Mouse (Mus musculus): ENCODE results near the gene Brinp1.

Gene Brinp1

DNA sequence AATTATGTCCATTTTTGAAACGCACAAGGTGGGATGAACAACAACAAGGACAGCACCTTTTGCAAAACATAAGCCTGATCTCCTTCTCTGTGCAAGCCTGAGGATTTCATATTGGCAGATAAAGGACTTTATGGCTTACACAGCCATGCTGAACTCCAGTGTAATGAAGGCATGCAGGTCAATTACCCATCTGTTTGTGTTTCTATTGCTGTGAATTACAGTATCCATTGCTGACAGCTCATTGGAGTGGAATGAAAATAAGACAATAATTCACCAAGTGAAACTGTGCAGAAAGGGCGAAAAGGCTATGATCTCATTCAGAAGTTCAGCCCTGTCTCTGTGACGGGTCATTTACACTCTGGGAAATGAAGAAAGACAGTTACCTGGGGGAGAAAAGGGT is 147.7 kb downstream of the Brinp1 start:
- DNase-seq, result no peak

DNA sequence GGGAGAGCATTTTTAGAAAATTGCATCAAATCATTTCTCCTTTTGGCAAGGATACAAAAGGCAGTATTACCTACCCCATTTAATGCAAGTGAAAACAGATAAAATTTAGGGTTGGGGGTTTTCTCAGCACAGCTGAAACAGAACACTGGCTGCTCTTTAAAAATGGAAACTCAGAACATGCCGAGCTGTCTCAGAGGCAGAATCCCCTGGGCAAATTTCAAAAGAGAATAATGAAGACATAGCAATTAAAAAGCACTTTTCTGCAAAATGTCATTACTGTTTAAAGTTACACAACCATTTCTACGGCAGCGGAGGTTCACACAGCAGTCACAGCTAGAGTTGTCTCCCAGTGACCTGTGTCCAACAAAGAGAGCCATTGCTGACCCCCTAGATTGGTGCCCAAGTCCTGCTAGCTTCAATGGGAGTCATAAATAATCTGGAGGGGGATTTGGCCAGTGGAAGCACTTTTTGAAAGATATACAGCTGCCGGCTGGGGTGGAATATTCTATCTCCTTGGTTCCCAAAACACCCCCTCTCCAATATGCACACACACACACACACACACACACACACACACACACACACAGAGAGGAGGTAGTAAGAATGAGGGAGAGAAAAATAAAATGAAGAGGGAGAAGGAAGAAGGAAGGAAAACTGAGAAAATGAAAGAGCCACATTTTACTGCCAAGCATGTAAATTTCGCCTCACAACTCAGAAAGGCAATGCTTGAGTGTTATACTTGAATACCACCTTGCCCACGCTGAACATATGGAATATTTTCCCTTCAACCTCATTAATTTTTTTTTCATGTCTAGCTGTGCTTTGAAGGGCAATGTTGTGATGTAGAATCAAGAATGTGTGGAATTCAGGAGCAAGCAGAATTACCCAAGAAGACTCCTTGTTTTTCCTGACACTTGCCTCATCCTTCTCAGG is 152.0 kb downstream of the Brinp1 start:
- no peak for DNase-seq

DNA sequence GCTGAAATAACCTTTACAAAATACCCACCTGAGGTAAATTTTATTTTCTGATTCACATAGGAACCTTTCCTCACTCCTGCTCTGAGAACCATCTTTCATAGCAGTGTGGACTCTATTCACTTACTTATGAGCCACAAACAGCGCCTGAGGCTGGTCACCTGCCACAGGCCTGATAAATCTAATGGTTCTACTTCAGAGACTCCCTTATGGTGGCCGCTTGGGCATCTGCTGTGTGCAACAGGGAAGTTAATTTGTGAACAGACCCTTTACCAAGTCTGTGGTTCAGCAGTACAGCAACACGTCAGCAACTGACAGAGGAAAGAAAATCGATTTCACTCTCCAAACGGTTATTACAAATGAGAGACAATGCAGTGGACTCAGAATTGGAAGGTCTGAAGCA is 164.2 kb downstream of the Brinp1 start:
- DNase-seq, result no peak

- DNase-seq, result no peak
These were observed 165.7 kb downstream of the Brinp1 start for GRCm38 (mm10) chr4:68788477-68788999.

DNA sequence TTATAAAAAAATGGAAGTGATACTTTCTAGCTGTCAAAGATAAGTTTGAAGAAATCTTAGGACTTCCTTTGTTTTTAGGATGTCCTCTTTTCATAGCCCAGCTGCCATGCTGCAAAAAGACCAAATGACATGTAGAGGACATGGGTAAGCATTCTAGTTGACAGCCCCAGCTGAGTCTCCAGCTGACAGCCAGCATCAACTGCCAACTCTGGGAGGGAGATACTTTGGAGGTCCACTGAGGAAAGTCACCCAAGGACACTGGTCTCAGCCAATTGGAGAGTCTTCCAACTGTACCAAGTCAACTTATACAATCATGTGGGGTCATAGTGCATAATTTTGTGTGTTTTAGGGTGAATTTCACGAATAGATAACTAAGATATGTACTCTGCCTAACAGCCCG is 166.6 kb downstream of the Brinp1 start:
- no peak for DNase-seq

GRCm38 (mm10) chr4:68768256-68768655 is 185.9 kb downstream of the Brinp1 start:
- no peak for DNase-seq

DNA sequence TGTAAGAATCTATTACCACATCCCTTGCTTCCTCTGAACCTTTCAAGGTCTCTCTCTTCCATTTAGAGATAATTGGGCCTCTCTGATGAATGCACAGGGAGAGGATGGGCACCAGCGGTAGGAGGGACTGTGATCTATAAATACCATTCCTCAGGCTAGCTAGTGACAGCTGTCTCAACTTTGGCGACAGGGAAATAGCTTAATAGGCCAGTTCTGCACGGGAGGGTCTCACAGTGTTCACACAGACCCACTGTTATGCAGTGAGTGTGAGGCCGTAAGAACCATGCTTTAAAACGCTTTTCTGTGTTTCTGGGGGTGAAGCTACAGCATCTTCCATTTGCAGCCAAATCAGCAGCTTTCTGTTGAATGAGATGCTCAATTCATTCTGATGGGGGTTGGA is 186.8 kb downstream of the Brinp1 start:
- DNase-seq, result no peak

DNA sequence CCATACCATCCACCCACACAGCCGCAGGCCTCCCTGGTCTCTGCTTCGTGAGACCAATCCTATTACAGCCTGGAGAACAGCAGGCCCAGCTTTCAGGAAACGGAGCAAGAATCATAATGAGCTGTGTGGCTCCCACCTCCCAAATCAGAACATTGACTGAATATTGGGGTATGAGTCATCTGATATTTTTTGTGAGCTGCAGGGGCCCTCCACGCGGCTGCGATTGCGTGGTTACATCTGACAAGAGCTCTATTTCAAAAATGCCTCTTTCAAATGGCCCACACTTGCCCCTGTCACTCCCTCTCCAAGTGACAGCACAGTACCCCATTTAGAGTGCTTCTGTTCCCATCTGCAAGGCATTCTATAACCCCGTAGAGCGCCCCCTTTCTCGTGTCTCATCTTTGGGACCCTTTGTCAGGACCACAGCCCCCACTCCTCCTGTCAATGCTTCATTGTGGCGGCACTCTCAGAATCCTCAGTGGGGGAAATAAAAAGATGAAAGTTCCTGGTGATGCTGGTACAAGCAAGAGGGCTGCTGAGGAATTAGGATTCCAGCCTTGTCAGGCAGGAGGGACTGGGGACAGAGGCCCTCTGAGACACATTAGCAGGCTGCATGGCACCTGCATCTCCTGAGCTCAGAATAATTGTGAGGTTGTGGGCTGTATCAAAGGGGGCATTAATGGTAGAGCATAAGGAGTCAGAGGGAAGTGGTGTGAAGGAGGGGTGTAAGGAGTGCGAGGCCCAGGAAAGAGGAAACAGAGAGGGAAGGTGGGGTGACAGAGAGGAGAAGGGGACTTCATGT is 188.2 kb downstream of the Brinp1 start:
- DNase-seq, result no peak

DNA sequence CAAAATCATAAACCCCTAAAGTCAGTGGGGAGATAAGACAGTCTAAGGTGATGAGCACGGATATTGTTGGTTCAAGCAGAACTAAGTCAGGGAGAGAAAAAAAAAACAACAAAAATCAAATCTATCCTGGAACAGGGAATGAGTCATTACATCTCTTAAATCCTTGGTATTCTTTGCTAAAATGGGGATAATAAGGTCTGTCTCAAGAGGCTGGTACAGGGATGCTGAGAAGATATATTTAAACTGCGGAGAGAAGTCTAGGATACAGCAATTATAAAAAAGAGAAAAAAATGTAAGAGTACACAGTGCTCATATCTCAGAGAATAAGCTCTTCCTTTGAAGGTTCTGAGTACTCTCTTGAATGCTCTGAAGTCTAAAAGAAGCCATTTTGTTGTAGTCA is 189.3 kb downstream of the Brinp1 start:
- no peak for DNase-seq

DNA sequence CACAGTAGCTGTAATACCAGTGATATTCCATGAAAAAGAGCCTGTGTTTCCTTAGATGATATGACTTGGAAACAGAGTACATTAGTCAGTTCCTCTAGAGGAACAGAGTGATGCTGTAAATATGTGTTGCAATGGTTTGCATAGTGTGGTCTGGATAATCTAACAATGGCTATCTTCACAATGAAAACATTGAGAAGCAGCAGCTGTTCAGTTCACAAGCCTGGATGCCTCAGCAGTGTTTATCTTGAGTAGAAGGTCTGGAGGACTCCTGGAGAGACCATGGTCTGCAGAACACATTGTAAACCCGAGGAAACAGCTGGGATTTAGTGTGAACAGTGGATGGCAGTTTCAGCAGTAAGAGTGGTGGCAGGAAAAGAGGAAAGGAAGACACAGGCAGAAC is 233.2 kb downstream of the Brinp1 start:
- DNase-seq, result no peak

All from kidney, adult 8-10 months (tissue).